Mouse (Mus musculus) lung, adult 2 months (tissue): ENCODE measurements at regions not wholly inside any gene's neighbourhood (a gene's known extent, or its start where the extent isn't known, plus 50 kb on each side); places are given as distances from the start of the nearest gene placed in this dataset.

Experiments
- DNase-seq: peaks from one replicate; pipeline ENCODE4 v3.0.0; 2022
- H3K4me1 ChIP-seq: fragments of 200-500 bp; 2 replicates; pipeline ENCODE4 v1.6.1; 2011; ENCODE audit warnings: low read length; ENCODE audit not compliant: control insufficient read depth, insufficient read depth
- H3K4me3 ChIP-seq: fragments of 200-500 bp; replicated peaks from 2 replicates; pipeline ENCODE3; 2011; ENCODE audit warnings: low read depth, mild to moderate bottlenecking, control low read depth, low read length; ENCODE audit errors: extremely low read depth
- CTCF ChIP-seq: fragments of 200-500 bp; IDR thresholded peaks from 2 replicates; pipeline ENCODE4 v1.5.1; 2011; ENCODE audit warnings: mild to moderate bottlenecking, low read length, control low read depth; ENCODE audit not compliant: insufficient read depth
- POLR2A ChIP-seq: fragments of 200-500 bp; IDR thresholded peaks from 2 replicates; pipeline ENCODE4 v1.6.1; 2011; ENCODE audit warnings: low read depth, mild to moderate bottlenecking, control low read depth, low read length, borderline replicate concordance; ENCODE audit errors: extremely low read depth
- WGBS: fragments of 180-500 bp; shearing (Covaris S2); methylation state at CpG from one replicate; pipeline ENCODE4 v1.1.7; 2018; 5-methylcytosine and 5-hydroxymethylcytosine counted together

DNA sequence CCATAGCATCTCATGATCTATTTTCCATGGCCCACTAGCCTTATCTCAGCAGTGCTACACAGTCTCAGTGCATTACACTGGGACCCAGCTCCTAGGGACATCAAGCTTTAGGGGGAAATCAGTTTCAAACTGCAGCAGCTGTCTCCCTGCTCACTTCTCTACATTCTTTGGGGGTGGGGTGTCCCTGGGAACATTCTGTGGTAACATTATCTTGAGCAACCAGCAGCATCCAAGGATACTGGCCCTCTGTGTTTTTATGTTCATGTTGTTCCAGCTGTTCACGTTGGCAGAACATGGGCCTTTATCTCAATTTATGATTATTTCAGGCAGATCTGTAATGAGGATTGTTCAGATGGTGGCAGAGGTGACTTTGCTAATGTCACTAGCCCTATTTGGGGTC is 308.2 kb downstream of the Glrx3 start:
- WGBS = 50% methylated on average over 1 of the region's 1 CpGs
- no peak for DNase-seq
- Histone ChIP-seq H3K4me3 (no peak overlapping the region), H3K4me1 (no peaks in the 10 kb centered on the region)
- no peak for TF ChIP-seq POLR2A
- TF ChIP-seq CTCF = no peak

DNA sequence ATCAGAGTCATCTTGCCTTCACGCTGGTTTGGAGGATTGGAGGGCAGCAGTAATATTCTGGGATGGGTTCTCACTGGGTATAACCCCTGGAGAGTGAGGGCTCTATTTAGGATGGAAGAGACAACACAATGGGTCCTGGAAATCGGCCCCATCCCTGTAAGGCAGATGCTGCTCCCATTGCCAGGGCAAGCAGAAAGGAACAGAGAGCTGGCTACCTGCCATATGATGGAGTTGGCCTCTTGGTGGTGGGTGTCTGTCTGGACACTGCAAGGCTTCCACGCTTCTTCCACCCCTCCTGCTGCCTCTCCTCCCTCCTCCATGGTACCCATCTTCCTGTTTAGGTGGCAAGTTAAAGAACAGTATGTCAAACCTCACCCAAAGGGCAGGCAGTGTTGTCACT is 308.6 kb downstream of the Glrx3 start:
- Histone ChIP-seq H3K4me3 (no peak overlapping the region), H3K4me1 (no peaks in the 10 kb centered on the region)
- 58% methylated on average over 3 of the region's 3 CpGs for WGBS
- DNase-seq = no peak
- no peak for TF ChIP-seq POLR2A
- TF ChIP-seq CTCF = no peak

DNA sequence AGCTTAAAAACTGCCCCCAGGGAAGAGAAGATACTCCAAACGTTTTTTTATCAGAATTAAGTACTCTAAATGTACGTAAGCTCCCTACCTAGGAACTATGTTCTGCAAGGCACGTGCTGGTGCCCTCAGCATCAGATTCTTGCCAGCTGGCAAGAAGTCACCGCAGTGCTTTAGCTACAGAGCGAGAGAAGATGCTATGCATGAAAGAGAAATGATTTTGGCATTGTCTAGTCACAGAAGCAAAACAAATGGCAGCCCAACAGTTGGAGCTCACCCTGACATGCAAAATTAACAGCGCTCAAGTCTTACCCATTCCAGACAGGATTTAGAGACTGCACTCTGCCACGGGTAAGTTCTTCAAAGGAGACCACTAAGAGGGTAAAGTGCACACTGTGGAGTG is 311.5 kb downstream of the Glrx3 start:
- no peak overlapping the region for H3K4me3 ChIP-seq
- 66% methylated on average over 7 of the region's 7 CpGs for WGBS
- TF ChIP-seq CTCF = no peak
- no peak for TF ChIP-seq POLR2A
- H3K4me1 ChIP-seq = no peaks in the 10 kb centered on the region
- no peak for DNase-seq

DNA sequence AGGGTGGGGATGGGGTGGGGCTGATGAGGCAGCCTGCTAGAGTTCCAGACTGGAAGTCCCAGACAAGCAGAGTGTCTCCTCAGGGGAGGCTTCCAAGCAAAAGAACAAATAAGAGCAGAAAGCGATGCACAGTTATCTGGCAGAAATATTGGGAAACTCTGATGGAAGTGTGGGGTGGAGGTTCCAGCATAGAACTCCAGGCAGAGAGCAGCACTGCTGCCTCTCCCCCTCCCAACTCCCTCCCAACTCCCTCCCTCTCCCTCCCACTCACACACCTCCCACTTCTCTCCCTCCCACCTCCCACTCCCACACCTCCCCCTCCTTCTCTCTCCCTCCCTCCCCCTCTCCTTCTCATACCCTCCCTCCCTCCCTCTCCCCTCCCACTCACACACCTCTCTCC is 313.3 kb downstream of the Glrx3 start:
- DNase-seq = no peak

DNA sequence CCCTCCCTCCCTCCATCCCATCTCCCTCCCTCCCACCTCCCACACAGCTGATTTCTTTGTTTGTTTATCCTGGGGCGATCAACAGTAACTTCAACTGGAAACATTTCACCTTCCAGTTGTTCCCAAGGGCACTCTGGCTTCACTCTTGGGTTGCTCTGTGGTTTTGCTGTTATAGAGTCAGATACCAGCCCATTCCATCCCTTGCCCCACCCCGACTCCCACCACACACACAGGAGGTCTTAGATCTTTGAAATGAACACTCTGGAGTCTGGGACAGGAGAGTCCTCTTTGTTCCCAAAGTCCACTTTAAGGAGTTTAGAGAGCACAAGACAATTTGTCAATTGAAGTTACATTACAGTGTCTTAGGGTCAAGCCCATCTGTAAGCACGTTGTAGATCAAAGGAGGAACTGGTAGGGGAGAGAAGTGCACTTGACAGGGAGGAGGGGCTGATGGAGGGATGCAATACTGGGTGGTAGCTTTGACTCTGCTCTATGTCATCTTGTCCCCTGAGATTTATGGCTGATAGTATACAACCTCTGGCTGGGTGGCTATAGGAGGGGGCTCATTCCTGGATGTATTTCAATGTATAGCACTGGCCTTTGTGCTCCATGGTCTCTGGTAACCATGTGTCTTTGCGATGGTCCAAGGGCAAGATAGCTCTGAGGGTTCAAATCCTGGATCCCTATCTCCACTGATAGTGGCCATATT is 313.9 kb downstream of the Glrx3 start:
- WGBS = 24% methylated on average over 4 of the region's 4 CpGs
- TF ChIP-seq CTCF = no peak
- TF ChIP-seq POLR2A = no peak
- H3K4me3 ChIP-seq = no peak overlapping the region
- H3K4me1 ChIP-seq = no peaks in the 10 kb centered on the region
- DNase-seq = no peak

More for the DNA sequence above, 313.3 kb downstream of the Glrx3 start:
- no peak overlapping the region for H3K4me3 ChIP-seq
- WGBS = 38% methylated on average over 1 of the region's 1 CpGs
- H3K4me1 ChIP-seq = no peaks in the 10 kb centered on the region
- no peak for TF ChIP-seq POLR2A
- no peak for TF ChIP-seq CTCF

DNA sequence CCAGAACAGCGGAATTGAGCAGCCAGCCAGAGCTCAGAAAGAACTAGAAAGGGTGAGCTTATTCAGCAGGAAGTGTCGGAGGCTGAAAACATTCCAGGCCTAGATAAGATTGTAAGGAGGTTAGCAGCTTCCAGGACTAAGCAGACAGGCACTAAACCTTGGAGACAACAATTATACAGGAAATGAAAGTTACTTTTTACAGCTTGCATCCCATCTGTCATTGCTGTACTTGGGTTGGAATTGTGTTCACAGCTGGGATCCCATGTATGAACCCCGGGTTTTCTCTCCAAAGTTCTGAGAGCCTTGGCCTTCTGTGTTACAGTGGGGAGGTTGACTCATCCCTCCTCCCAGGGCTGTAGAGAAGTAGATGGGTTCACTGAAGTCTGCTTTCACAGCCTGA is 328.5 kb downstream of the Glrx3 start:
- H3K4me1 ChIP-seq = no peaks in the 10 kb centered on the region
- DNase-seq = no peak
- TF ChIP-seq POLR2A (no peak), CTCF (no peak)
- 41% methylated on average over 3 of the region's 3 CpGs for WGBS
- H3K4me3 ChIP-seq = no peak overlapping the region

DNA sequence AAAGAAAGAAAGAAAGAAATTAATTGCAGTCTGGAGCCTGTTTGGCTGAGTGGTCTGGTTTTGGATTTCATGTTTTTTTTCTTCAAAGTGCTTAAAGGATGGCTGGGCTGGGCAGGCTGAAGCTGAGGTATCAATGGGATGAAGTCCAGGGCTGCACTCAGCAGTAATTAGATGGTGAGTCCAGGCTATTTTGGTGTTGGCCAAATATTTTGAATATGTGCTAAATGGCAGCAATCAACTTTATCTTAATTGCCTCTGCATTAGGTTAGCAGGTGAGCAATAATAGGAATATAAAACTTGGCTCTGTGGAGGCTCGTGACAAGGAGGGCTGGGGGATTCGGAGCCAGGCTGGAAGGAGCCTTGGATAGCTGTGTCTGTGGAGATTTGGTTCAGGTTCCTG is 329.3 kb downstream of the Glrx3 start:
- no peak for DNase-seq
- TF ChIP-seq POLR2A = no peak
- TF ChIP-seq CTCF = no peak
- H3K4me1 ChIP-seq = no peaks in the 10 kb centered on the region
- no peak overlapping the region for H3K4me3 ChIP-seq
- WGBS = 82% methylated on average over 2 of the region's 2 CpGs

DNA sequence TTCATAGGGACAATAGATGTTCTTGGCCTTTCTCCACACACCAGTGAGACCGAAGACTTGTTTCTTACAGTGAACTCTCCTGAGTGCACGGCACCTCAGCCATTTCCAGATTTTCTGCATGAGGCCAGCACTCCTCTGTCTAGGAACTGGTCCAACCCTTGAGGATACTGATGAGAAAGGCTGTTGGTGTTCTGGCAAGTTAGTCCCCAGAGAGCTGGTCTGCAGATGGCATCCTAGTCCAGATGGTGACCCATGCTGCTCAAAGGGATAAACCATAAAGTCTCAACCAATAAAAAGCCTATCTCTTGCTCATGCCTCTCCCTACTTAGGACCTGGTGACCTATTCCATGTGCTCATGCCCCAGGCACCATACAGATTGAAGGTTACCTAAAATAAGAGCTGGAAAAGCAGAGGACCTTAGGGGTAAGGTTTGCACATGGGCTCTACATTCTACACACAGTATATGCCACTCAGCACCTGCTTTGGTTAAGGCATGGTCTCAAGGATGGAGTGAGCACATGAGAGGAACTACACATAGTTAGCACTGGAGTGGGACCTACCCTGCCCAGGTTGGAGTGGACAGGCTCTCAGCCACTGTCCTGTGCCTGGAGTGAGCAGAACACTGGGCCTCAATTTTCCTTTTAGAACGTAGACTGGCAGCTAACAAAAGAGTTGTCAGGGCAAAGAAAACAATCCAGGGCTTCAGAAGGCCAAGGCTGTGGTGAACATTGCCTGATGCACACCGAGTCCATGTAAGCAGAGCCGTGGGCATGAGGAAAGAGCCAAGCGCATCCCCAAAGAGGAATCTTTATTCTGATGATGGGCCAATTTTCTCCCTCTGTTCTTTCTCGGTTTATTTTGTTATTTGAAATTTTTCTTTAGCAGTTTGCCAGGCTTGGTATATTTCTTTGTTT is 335.9 kb downstream of the Glrx3 start:
- no peak for TF ChIP-seq POLR2A
- TF ChIP-seq CTCF = no peak
- Histone ChIP-seq H3K4me3 (no peak overlapping the region), H3K4me1 (no peaks in the 10 kb centered on the region)
- no peak for DNase-seq
- 84% methylated on average over 7 of the region's 7 CpGs for WGBS

DNA sequence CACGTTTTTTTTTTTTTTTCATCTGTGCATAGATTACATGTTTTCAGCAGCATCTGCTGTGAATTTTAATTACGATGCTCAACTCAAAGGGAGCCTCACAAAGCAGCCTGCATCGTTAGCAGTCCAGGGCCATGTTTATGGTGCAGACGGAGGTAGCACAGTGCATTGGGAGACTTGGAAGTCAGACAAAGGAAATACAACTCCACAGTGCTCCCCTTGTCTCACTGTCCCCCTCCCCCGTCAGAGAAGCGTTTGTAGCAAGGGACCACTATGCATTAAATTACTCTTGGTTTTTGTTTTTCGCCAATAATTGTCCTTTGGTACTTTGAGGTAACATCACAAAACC is 336.5 kb downstream of the Glrx3 start:
- 66% methylated on average over 7 of the region's 7 CpGs for WGBS
- DNase-seq = no peak
- H3K4me3 ChIP-seq = no peak overlapping the region

DNA sequence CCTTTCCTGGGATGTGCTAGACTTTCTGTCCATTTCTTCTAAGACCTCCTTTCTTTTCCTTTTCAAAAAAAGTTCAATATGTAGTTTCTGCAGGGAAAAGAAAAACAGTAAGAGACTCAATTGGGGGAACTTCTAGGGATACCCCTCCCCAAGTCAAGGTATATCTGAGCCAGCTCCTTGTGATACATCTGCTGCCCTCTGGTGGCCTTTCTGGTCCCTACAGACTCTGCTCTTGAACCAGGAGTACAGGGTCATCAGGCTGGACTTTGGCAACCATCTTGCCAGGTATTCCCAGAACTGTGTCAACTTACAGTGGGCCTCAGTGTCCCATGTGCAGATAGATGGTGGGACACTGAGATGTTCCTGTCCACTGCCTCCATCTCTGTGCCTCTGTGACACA is 346.5 kb downstream of the Glrx3 start:
- H3K4me1 ChIP-seq = no peaks in the 10 kb centered on the region
- no peak overlapping the region for H3K4me3 ChIP-seq
- TF ChIP-seq CTCF (peak; percentile 56), POLR2A (no peak)
- peak; percentile 6 for DNase-seq

More for the DNA sequence above, 336.5 kb downstream of the Glrx3 start:
- TF ChIP-seq CTCF (no peak), POLR2A (no peak)
- no peaks in the 10 kb centered on the region for H3K4me1 ChIP-seq
